Mouse (Mus musculus) forebrain, embryonic 14.5 days (tissue): Measurements from ENCODE around the gene Bcl9. TPM values are rescaled to one million over a fixed set of nuclear protein-coding genes. Genes with fewer than 3 reads are reported as not detected.

ENCODE experiments used
- ATAC-seq: fragments of 200-750 bp; cut with Nextera tagmentation; 2 replicates; pipeline ENCODE4 v1.8.0; 2017; ENCODE audit warnings: mild to moderate bottlenecking, moderate library complexity
- DNase-seq: peaks from one replicate; pipeline ENCODE4 v3.0.0-alpha.2; 2015; ENCODE audit warnings: low spot score
- H3K27ac ChIP-seq: fragments of 300-500 bp; sonication (generic); 2 replicates; pipeline ENCODE4 v1.5.1; 2014; ENCODE audit warnings: low read depth, mild to moderate bottlenecking, control low read depth, low read length, moderate library complexity
- H3K27me3 ChIP-seq: fragments of 300-500 bp; sonication (generic); replicated peaks from 2 replicates; pipeline ENCODE4 v1.6.1; 2014; ENCODE audit warnings: low read length, control low read depth, mixed read lengths; ENCODE audit not compliant: control insufficient read depth, insufficient read depth
- H3K36me3 ChIP-seq: fragments of 300-500 bp; sonication (generic); 2 replicates; pipeline ENCODE4 v1.6.1; 2014; ENCODE audit warnings: low read length, control low read depth; ENCODE audit not compliant: control insufficient read depth, insufficient read depth
- H3K4me1 ChIP-seq: fragments of 300-500 bp; sonication (generic); 2 replicates; pipeline ENCODE4 v1.6.1; 2014; ENCODE audit warnings: antibody characterized with exemption, low read length, control low read depth; ENCODE audit not compliant: control insufficient read depth, insufficient read depth
- H3K4me2 ChIP-seq: fragments of 300-500 bp; sonication (generic); 2 replicates; pipeline ENCODE4 v1.6.1; 2014; ENCODE audit warnings: mild to moderate bottlenecking, control low read depth, low read length
- H3K4me3 ChIP-seq: fragments of 300-500 bp; sonication (generic); 2 replicates; pipeline ENCODE4 v1.5.1; 2014; ENCODE audit warnings: low read depth, low read length, control low read depth
- H3K9ac ChIP-seq: fragments of 300-500 bp; sonication (generic); 2 replicates; pipeline ENCODE4 v1.6.1; 2014; ENCODE audit warnings: mild to moderate bottlenecking, low read length, control low read depth, moderate library complexity
- H3K9me3 ChIP-seq: fragments of 300-500 bp; sonication (generic); replicated peaks from 2 replicates; pipeline ENCODE4 v1.6.1; 2016; ENCODE audit warnings: low read length, control low read depth, mixed read lengths; ENCODE audit not compliant: control insufficient read depth
- WGBS: fragments of 180-500 bp; shearing (Covaris S2); extraction: QIAGEN DNeasy Blood & Tissue Kit; methylation state at CpG from one replicate; pipeline ENCODE4 v1.1.7; 2014; 5-methylcytosine and 5-hydroxymethylcytosine counted together
- polyA plus RNA-seq: library from polyadenylated mRNA; unstranded; fragments of >200 nt; fragmentation: Nextera tagmentation; extraction: Ambion mirVana; gene quantifications from 2 replicates; pipeline ENCODE4 v1.2.1, GENCODE M21; 2014

Gene Bcl9
- polyA plus RNA-seq, 1 experiment from 2014 or later, result 54.6 TPM

- ATAC-seq (no peak), DNase-seq (no peak)
- H3K9me3 ChIP-seq, result no peaks in the 10 kb centered on the region
- H3K27me3 ChIP-seq, result no peaks in the 10 kb centered on the region
- H3K27ac ChIP-seq, result no peak overlapping the region
- H3K4me1 ChIP-seq, result no peaks in the 10 kb centered on the region
- H3K4me3 ChIP-seq, result no peak overlapping the region
- H3K4me2 ChIP-seq, result no peak overlapping the region
- 29% methylated on average over 4 of the region's 4 CpGs for WGBS
- H3K36me3 ChIP-seq, result peaks cover 23% of the 10 kb centered on the region
- H3K9ac ChIP-seq, result no peak overlapping the region
Measured at GRCm38 (mm10) chr3:97199261-97199660, 98.5 kb downstream of the Bcl9 start.

- Histone ChIP-seq H3K27me3 (no peaks in the 10 kb centered on the region), H3K4me2 (no peak overlapping the region), H3K36me3 (no peaks in the 10 kb centered on the region), H3K9me3 (no peaks in the 10 kb centered on the region), H3K4me3 (no peak overlapping the region), H3K27ac (no peak overlapping the region), H3K9ac (no peak overlapping the region), H3K4me1 (no peaks in the 10 kb centered on the region)
- DNase-seq (no peak), ATAC-seq (no peak)
- WGBS, result 92% methylated on average over 8 of the region's 8 CpGs
Measured at GRCm38 (mm10) chr3:97196571-97196970, 101.1 kb downstream of the Bcl9 start.

- DNase-seq (peak; percentile 86), ATAC-seq (peak; percentile 73)
- Histone ChIP-seq H3K36me3 (no peaks in the 10 kb centered on the region), H3K27me3 (no peaks in the 10 kb centered on the region), H3K27ac (no peak overlapping the region), H3K4me2 (no peak overlapping the region), H3K4me1 (no peaks in the 10 kb centered on the region), H3K9me3 (no peaks in the 10 kb centered on the region), H3K9ac (no peak overlapping the region), H3K4me3 (no peak overlapping the region)
- WGBS, result 41% methylated on average over 10 of the region's 10 CpGs
Measured at GRCm38 (mm10) chr3:97185098-97185860, 112.4 kb downstream of the Bcl9 start.

GRCm38 (mm10) chr3:97183810-97184209, 113.9 kb downstream of the Bcl9 start:
- DNase-seq, result no peak
- ATAC-seq, result no peak
- H3K4me1 ChIP-seq, result no peaks in the 10 kb centered on the region
- no peak overlapping the region for H3K4me2 ChIP-seq
- H3K27ac ChIP-seq, result no peak overlapping the region
- no peak overlapping the region for H3K9ac ChIP-seq
- 46% methylated on average over 3 of the region's 3 CpGs for whole genome bisulfite sequencing
- H3K36me3 ChIP-seq, result no peaks in the 10 kb centered on the region
- H3K4me3 ChIP-seq, result no peak overlapping the region
- no peaks in the 10 kb centered on the region for H3K9me3 ChIP-seq
- no peaks in the 10 kb centered on the region for H3K27me3 ChIP-seq

GRCm38 (mm10) chr3:97180527-97180926, 117.2 kb downstream of the Bcl9 start:
- no peaks in the 10 kb centered on the region for H3K27me3 ChIP-seq
- no peaks in the 10 kb centered on the region for H3K36me3 ChIP-seq
- H3K9ac ChIP-seq, result no peak overlapping the region
- H3K27ac ChIP-seq, result no peak overlapping the region; the same call in 1 of the 2 replicates
- DNase-seq (no peak), ATAC-seq (no peak)
- no peak overlapping the region for H3K4me3 ChIP-seq
- no peaks in the 10 kb centered on the region for H3K9me3 ChIP-seq
- H3K4me1 ChIP-seq, result no peaks in the 10 kb centered on the region
- WGBS, result 64% methylated on average over 6 of the region's 6 CpGs
- no peak overlapping the region for H3K4me2 ChIP-seq

- no peaks in the 10 kb centered on the region for H3K27me3 ChIP-seq
- ATAC-seq (no peak), DNase-seq (no peak)
- no peak overlapping the region for H3K4me3 ChIP-seq
- no peak overlapping the region for H3K9ac ChIP-seq
- no peak overlapping the region for H3K4me2 ChIP-seq
- no peaks in the 10 kb centered on the region for H3K36me3 ChIP-seq
- no peaks in the 10 kb centered on the region for H3K9me3 ChIP-seq
- no peak overlapping the region for H3K27ac ChIP-seq
- H3K4me1 ChIP-seq, result no peaks in the 10 kb centered on the region
- 70% methylated on average over 6 of the region's 6 CpGs for WGBS
Measured at GRCm38 (mm10) chr3:97178885-97179284, 118.8 kb downstream of the Bcl9 start.

- H3K27ac ChIP-seq, result no peak overlapping the region
- H3K4me2 ChIP-seq, result no peak overlapping the region
- H3K4me1 ChIP-seq, result no peaks in the 10 kb centered on the region
- H3K4me3 ChIP-seq, result no peak overlapping the region
- WGBS, result 82% methylated on average over 5 of the region's 5 CpGs
- no peaks in the 10 kb centered on the region for H3K9me3 ChIP-seq
- no peaks in the 10 kb centered on the region for H3K36me3 ChIP-seq
- no peak for ATAC-seq
- H3K9ac ChIP-seq, result no peak overlapping the region
- DNase-seq, result no peak
- H3K27me3 ChIP-seq, result no peaks in the 10 kb centered on the region
Measured at GRCm38 (mm10) chr3:97172632-97173031, 125.1 kb downstream of the Bcl9 start.

GRCm38 (mm10) chr3:97172231-97172630, 125.5 kb downstream of the Bcl9 start:
- no peaks in the 10 kb centered on the region for H3K36me3 ChIP-seq
- no peak overlapping the region for H3K4me2 ChIP-seq
- H3K27ac ChIP-seq, result no peak overlapping the region
- no peak for DNase-seq
- H3K27me3 ChIP-seq, result no peaks in the 10 kb centered on the region
- WGBS, result 71% methylated on average over 9 of the region's 9 CpGs
- H3K9me3 ChIP-seq, result no peaks in the 10 kb centered on the region
- no peak for ATAC-seq
- H3K4me1 ChIP-seq, result no peaks in the 10 kb centered on the region
- H3K9ac ChIP-seq, result no peak overlapping the region
- H3K4me3 ChIP-seq, result no peak overlapping the region

- Histone ChIP-seq H3K4me3 (no peak overlapping the region), H3K36me3 (no peaks in the 10 kb centered on the region), H3K27me3 (no peaks in the 10 kb centered on the region), H3K4me1 (no peaks in the 10 kb centered on the region), H3K9ac (no peak overlapping the region), H3K27ac (no peak overlapping the region), H3K9me3 (no peaks in the 10 kb centered on the region), H3K4me2 (no peak overlapping the region)
- 86% methylated on average over 6 of the region's 6 CpGs for WGBS
- ATAC-seq (no peak), DNase-seq (no peak)
Measured at GRCm38 (mm10) chr3:97171531-97171930, 126.2 kb downstream of the Bcl9 start.
